Mouse (Mus musculus) lung, postnatal 0 days (tissue): ENCODE data around the gene Hcn1.

Experiments
- CTCF ChIP-seq: IDR thresholded peaks from 2 replicates; pipeline ENCODE4 v1.5.1; 2016; ENCODE audit warnings: antibody characterized with exemption, mild to moderate bottlenecking
- EP300 ChIP-seq: IDR thresholded peaks from 2 replicates; pipeline ENCODE4 v1.6.1; 2016; ENCODE audit warnings: antibody characterized with exemption, mild to moderate bottlenecking, control low read depth

- no peak for TF ChIP-seq CTCF
- no peak for TF ChIP-seq EP300
These were observed 245.2 kb downstream of the Hcn1 start for GRCm38 (mm10) chr13:117847290-117847689.
